Mouse (Mus musculus) G1E (cell line): Measurements from ENCODE around the gene Prom1.

Experiments
- CTCF ChIP-seq: IDR thresholded peaks from 2 replicates; pipeline ENCODE4 v1.5.1; 2012; ENCODE audit warnings: low read depth, low read length, inconsistent platforms, mixed read lengths
- GATA2 ChIP-seq: IDR thresholded peaks from 2 replicates; pipeline ENCODE4 v1.6.1; 2012; ENCODE audit warnings: low read depth, low read length, inconsistent platforms, borderline replicate concordance
- POLR2AphosphoS5 ChIP-seq: IDR thresholded peaks from 2 replicates; pipeline ENCODE4 v1.6.1; 2012; ENCODE audit warnings: low read depth, low read length, inconsistent platforms; ENCODE audit not compliant: insufficient replicate concordance

GRCm38 (mm10) chr5:43947330-43947977, 154.4 kb downstream of the Prom1 start:
- TF ChIP-seq CTCF (no peak), GATA2 (no peak), POLR2AphosphoS5 (no peak)
